Mouse (Mus musculus) macrophage (primary cell): ENCODE results near the gene Prkci. TPM values are rescaled to one million over a fixed set of nuclear protein-coding genes. Genes with fewer than 3 reads are reported as not detected.

Experiments
- H3K27ac ChIP-seq: fragments of 350-480 bp; formaldehyde crosslinking; 2 replicates; pipeline ENCODE4 v1.9.0; 2021
- H3K36me3 ChIP-seq: fragments of 350-480 bp; formaldehyde crosslinking; 2 replicates; pipeline ENCODE4 v1.9.0; 2021; ENCODE audit errors: inconsistent target
- H3K4me3 ChIP-seq: fragments of 350-480 bp; formaldehyde crosslinking; 2 replicates; pipeline ENCODE4 v1.9.0; 2021; ENCODE audit errors: inconsistent target
- H3K79me2 ChIP-seq: fragments of 350-480 bp; formaldehyde crosslinking; 2 replicates; pipeline ENCODE4 v1.9.0; 2021; ENCODE audit errors: inconsistent target
- WGBS: methylation state at CpG from one replicate; pipeline ENCODE4 v1.1.7; 2026; ENCODE audit warnings: inconsistent platforms; ENCODE audit not compliant: missing documents; 5-methylcytosine and 5-hydroxymethylcytosine counted together
- polyA plus RNA-seq: library from polyadenylated mRNA; stranded (reverse); fragments of 250-400 nt; gene quantifications from 3 replicates; pipeline ENCODE4 v1.2.4, GENCODE M21; 2018; ENCODE audit warnings: inconsistent platforms
- total RNA-seq, 78 experiments: library from RNA; depleted of rRNA; stranded (reverse); fragments of 250-400 nt; gene quantifications; 1 replicate in 9 of 78; 2 replicates in 24 of 78; 3 replicates in 43 of 78; 4 replicates in 2 of 78; pipeline ENCODE4 v1.2.4; 2018; ENCODE audit warnings: inconsistent platforms in 56 of 78

Gene Prkci
- total RNA-seq (2018; cell fraction: chromatin; rRNA removed), result 10 to 100 TPM in 22 of 26 experiments, 1 to 10 TPM in 4; 6.3 to 44.2 (median 23.3) TPM
- total RNA-seq (2018; cell fraction: cytosol; rRNA removed), result 10 to 100 TPM in 14 of 26 experiments, 1 to 10 TPM in 12; 5.7 to 16.6 (median 10.6) TPM
- 10 to 100 TPM in 18 of 26 experiments, 1 to 10 TPM in 8; 5.3 to 34.0 (median 13.7) TPM for total RNA-seq (2018; cell fraction: nucleus; rRNA removed)
- 11.7 to 13.3 TPM (median 12.1 TPM) in 3 replicates for polyA plus RNA-seq

DNA sequence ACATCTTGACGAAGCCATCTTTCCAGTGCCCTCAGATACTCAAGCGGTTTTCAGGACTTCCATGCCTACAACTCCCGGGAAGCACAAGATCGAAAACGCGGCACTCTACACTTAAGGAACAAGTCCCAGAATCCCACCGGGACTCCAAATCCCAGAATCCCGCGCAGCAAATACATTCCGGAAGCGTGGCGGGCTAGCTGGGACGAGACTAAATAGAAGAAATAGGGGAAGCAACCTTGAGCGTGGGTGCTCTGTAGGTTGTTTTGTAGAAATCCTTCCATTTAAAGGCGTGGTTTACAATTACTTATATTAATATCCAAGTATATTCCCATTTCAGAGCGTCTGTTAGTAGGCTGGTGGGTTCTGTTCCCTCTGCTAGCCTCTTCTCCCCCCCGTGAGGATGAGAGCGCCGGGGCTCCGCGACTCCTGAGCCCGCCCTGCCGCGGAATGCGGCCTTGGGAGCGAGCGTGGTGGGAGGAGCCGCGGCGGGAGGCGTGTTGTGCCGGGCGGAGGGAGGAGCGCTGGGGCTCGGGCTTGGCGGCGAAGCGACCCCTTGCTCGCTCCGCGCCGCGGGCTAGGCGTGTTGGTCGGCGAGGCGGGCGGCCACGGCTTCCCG, at the start of gene Prkci:
Gene Prkci, plus strand, starts transcription at position 465 of the 616 bp plus-strand sequence.
- peaks cover 44% of the 10 kb centered on the region for H3K79me2 ChIP-seq
- under 1% methylated on average over 42 of the region's 50 CpGs for WGBS
- peak within 1 kb of the TSS; percentile 85 for H3K27ac ChIP-seq
- no peaks in the 10 kb centered on the region for H3K36me3 ChIP-seq
- peak within 1 kb of the TSS; percentile 74 for H3K4me3 ChIP-seq

DNA sequence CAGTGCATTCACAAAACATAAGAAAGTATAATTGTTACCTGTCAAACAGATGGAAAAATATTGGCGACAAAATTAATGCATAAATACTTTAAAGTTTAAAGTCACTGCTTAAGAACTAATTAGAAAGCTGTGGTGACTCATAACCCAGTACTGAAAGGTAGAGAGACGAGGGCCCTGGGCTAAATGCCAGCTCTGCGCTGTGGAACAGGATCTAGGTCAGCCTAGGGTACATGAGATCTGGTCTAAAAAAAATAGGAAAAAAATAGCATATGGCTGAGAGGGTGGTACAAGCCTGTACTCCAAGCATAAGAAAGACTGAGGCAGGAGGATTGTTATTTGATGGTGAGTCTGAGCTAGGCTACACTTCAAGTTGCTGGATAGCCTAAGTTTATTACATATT, 43.9 kb upstream of the Prkci start:
- 92% methylated on average over 3 of the region's 3 CpGs for WGBS
- Histone ChIP-seq H3K4me3 (no peak overlapping the region), H3K36me3 (peaks cover 68% of the 10 kb centered on the region), H3K79me2 (no peaks in the 10 kb centered on the region; the same call in 1 of the 2 replicates), H3K27ac (no peak overlapping the region)

DNA sequence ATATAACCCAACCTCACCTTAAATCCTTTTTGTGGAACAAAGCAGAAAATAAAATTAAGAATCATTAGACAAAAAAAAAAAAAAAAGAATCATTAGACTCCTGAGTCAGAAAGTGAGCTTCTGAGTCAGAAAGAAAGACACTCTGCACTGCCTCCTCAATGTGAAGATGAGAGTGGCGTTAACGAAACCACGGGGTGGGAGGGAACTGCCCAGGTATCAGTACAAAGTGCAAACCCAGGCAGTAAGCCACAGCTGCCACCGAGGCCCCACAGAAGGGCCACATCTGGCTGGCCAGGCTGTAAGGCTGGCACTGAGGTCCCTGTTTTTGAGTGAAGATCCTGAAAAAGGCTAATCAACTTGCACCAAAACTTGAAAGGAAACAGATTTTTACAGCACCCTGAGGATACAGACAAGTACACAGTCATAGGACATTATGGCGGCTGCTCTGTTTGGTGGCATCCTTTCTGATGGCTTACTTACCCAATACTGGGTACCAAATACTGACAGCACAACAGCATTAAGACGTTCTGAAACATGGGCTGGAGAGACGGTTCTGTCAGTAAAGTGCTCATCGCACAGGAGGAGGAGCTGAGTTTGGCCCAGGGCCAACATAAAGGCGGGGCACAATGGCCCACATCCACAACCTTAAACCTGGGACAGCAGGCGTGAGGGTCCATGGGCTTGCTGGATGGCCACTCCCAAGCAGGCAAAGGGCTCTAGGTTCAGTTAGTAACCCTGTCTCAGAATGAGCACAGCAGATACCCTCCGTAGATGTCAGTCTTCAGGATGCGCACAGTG, 43.1 kb upstream of the Prkci start:
- Histone ChIP-seq H3K27ac (no peak overlapping the region), H3K4me3 (no peak overlapping the region), H3K79me2 (no peaks in the 10 kb centered on the region; the same call in 1 of the 2 replicates), H3K36me3 (peaks cover 65% of the 10 kb centered on the region)
- 95% methylated on average over 9 of the region's 12 CpGs for WGBS

GRCm38 (mm10) chr3:30956327-30956726, 39.2 kb upstream of the Prkci start:
- Histone ChIP-seq H3K79me2 (peaks cover 1% of the 10 kb centered on the region; the same call in 1 of the 2 replicates), H3K4me3 (no peak overlapping the region), H3K27ac (no peak overlapping the region), H3K36me3 (peaks cover 78% of the 10 kb centered on the region)
- 44% methylated on average over 6 of the region's 6 CpGs for WGBS

DNA sequence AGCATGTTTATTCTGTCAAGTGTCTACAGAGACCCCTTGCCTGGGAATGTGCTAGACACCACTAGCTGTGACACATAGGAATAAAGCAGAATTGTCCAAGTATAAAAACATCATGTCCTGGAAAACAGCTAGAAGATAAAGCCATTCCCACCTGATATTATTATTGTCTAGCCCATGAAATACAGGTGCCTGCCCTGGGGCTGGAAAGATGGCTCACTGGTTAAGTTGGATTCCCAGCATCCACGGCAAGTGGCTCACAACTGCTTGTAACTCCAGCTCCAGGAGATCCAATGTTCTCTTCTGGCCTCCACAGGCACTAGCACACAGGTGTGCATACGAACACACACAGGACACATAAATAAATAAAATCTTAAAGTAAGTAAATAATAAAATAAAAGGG, 36.8 kb upstream of the Prkci start:
- Histone ChIP-seq H3K4me3 (no peak overlapping the region), H3K79me2 (peaks cover 23% of the 10 kb centered on the region; the same call in 1 of the 2 replicates), H3K36me3 (peaks cover 78% of the 10 kb centered on the region), H3K27ac (no peak overlapping the region)
- 95% methylated on average over 2 of the region's 2 CpGs for WGBS

DNA sequence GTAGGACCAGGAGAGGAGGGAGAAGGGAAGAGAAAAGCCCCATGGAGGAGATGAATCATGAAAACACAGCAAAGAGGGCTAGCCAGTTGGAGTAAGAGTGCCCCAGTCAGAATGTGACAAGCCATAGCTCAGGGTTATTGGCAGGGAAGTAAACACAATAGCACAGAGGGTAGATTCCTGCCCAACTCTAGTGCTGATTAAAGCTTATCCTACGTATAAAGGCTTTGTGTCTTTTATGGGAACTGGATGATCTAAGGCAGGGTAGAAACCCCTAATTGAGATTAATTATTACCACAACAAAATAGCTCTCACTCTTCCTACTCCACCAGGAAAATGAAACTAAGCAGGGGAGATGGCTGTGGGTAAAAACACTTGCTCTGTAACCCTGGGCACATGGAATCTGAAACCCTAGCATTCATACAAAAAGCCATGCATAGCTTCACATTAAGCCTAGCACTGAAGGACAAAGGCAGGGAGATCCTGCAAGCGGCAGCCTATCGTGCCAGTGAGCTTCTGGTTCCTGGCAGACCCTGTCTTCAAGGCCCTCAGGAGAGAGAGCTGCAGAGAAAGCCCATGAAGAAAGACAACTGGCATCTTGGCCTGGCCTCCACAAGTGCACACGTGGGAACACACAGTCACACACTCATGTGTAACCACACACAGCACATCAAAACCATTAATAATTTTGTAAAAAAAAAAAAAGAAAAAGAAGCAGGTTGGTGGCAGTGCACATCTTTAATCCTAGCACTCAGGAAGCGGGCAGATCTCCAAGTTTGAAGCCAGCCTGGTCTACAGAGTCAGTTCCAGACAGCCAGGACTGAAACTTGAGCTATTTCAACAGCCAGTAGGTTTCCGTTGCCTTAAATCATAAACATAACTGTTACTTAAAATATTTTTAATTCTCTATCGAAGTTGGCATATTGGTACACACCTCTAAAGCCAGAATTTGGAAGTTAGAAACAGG, 35.4 kb upstream of the Prkci start:
- H3K4me3 ChIP-seq, result no peak overlapping the region
- H3K36me3 ChIP-seq, result peaks cover 79% of the 10 kb centered on the region
- H3K27ac ChIP-seq, result no peak overlapping the region
- 96% methylated on average over 7 of the region's 7 CpGs for WGBS
- peaks cover 37% of the 10 kb centered on the region; the same call in 1 of the 2 replicates for H3K79me2 ChIP-seq

- peaks cover 73% of the 10 kb centered on the region for H3K36me3 ChIP-seq
- WGBS, result 98% methylated on average over 4 of the region's 4 CpGs
- H3K79me2 ChIP-seq, result peaks cover 67% of the 10 kb centered on the region
- H3K27ac ChIP-seq, result no peak overlapping the region
- H3K4me3 ChIP-seq, result no peak overlapping the region
Observed at GRCm38 (mm10) chr3:30963100-30963499, 32.4 kb upstream of the Prkci start.

DNA sequence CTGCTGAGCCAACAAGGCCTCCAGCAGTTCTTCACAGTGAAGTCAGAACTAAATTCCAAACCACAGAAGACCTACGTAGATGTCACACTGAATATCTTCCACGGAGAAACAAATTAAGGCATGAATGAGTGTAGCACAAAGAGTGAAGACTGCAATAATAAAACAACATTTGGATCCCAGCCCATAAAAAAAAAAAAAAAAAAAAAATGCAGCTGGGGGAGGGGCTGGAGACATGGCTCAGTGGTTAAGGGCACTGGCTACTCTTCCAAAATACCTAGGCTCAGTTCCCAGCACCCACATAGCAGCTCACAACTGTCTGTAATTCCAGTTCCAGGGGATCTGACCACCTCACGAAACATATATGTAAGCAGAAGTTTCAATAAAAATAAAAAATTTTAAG, 31.3 kb upstream of the Prkci start:
- no peak overlapping the region for H3K27ac ChIP-seq
- peaks cover 72% of the 10 kb centered on the region for H3K79me2 ChIP-seq
- WGBS, result 100% methylated on average over 3 of the region's 3 CpGs
- peaks cover 63% of the 10 kb centered on the region for H3K36me3 ChIP-seq
- H3K4me3 ChIP-seq, result no peak overlapping the region

DNA sequence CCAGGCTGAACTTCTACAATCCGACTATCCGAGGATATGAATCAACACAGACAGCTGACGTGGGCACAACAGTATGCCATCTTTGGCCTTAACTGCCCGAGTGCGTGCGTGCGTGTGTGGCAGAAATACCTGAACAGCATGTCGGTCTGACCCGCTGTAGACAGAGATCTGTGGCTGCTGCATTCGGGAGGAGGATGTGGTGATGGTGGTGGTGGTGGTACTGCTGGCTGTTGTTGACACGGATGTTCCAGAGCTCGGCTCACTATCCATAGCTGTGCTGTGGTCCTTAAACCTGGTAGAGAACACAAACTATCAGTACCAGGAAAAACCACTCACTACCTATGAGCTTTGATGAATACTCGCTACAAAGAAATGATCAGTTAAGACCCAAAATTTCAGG, 29.9 kb upstream of the Prkci start:
- 91% methylated on average over 13 of the region's 13 CpGs for WGBS
- Histone ChIP-seq H3K27ac (no peak overlapping the region), H3K36me3 (peaks cover 49% of the 10 kb centered on the region), H3K4me3 (no peak overlapping the region), H3K79me2 (peaks cover 72% of the 10 kb centered on the region)

DNA sequence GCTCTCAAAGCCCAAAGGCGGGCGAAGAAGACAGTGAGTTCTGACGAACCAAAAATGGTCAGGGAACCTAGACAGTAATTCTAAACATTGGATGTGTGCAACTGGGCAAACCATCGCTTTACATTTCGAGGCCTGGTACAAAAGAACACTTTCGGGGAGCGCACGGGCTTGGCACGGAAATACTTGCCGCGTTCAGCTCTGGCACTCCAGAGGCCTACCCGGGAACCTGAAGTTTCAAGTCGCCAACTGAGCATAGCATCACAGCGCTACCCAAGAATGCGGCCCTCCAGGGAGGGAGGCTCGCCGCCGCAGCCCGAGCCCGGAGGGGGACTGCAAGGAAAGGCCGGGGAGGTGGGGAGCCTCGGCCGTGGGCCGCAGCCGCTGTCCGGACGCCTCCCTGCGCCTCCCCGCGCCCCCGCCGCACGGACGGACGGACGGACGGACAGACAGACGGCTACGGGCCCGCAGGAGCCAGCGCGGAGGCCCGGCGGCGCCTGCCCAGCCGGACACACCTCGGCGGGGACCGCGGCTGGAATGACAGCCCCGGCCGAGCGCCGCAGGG, 26.9 kb upstream of the Prkci start:
- Histone ChIP-seq H3K36me3 (peaks cover 23% of the 10 kb centered on the region), H3K27ac (peak overlapping the region; percentile 19), H3K79me2 (peaks cover 50% of the 10 kb centered on the region), H3K4me3 (peak overlapping the region; percentile 58)
- WGBS, result 1% methylated on average over 53 of the region's 54 CpGs

DNA sequence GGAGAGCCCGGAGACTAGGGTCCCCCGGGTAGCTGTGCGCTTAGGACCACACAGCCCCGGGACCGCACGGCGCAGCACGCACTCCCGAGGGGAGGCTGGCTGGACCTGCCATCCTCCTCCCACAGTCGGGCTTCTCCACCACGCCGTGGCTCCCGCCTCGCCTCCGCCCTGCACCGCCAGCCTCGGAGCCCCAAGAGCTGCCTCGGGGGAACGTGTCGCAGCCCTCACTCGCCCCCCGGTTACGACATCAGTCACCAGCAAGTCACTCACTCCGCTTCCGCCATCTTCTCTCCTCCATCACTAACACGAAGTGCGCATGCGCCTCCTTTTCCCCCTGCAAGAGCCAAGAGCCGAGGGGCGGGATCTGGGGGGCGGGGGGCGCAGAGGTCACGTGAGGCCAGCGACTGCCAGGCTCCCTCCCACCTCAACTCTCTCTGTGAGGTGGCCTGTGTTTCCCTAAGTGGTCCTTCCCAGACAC, 26.4 kb upstream of the Prkci start, which contains the start of gene Phc3:
Gene Phc3, minus strand, starts transcription at position 312 of the 478 bp plus-strand sequence.
- 0% methylated on average over 34 of the region's 34 CpGs for WGBS
- Histone ChIP-seq H3K4me3 (peak within 1 kb of the TSS; percentile 58), H3K27ac (peak within 1 kb of the TSS; percentile 19), H3K79me2 (peaks cover 45% of the 10 kb centered on the region), H3K36me3 (peaks cover 17% of the 10 kb centered on the region)

- WGBS, result 34% methylated on average over 8 of the region's 9 CpGs
- Histone ChIP-seq H3K79me2 (no peaks in the 10 kb centered on the region), H3K27ac (no peak overlapping the region), H3K36me3 (no peaks in the 10 kb centered on the region), H3K4me3 (no peak overlapping the region)
Observed at GRCm38 (mm10) chr3:30975102-30975754, 20.3 kb upstream of the Prkci start.

GRCm38 (mm10) chr3:30976991-30977603, 18.4 kb upstream of the Prkci start:
- WGBS, result 89% methylated on average over 1 of the region's 1 CpGs
- H3K4me3 ChIP-seq, result no peak overlapping the region

More at GRCm38 (mm10) chr3:30976991-30977603, 18.4 kb upstream of the Prkci start:
- no peaks in the 10 kb centered on the region for H3K36me3 ChIP-seq
- no peaks in the 10 kb centered on the region for H3K79me2 ChIP-seq
- no peak overlapping the region for H3K27ac ChIP-seq
